Mouse (Mus musculus) MEL (cell line): ENCODE data around the gene 1700025G04Rik. TPM values are rescaled to one million over a fixed set of nuclear protein-coding genes. Genes with fewer than 3 reads are reported as not detected.

Experiments
- DNase-seq: peaks from one replicate; pipeline ENCODE4 v3.0.0; 2011; ENCODE audit warnings: low read depth, low spot score
- H3K27ac ChIP-seq: 2 replicates; pipeline ENCODE4 v1.5.1; 2012; ENCODE audit warnings: low read depth, mild to moderate bottlenecking, control low read depth, low read length, moderate library complexity; ENCODE audit not compliant: control insufficient read depth
- H3K27me3 ChIP-seq, 2 experiments: fragments of 150-350 bp in 1 of 2; sonication (generic) in 1 of 2; 2 replicates each; pipeline ENCODE4 v1.6.1; 2012; ENCODE audit warnings: low read length in 2 of 2, mild to moderate bottlenecking in 2 of 2, improper control_type of control experiment in 1 of 2, moderate library complexity in 1 of 2; ENCODE audit not compliant: insufficient read depth in 2 of 2, control insufficient read depth in 1 of 2
- H3K36me3 ChIP-seq, 2 experiments: 2 replicates each; pipeline ENCODE4 v1.6.1; 2012 to 2014; ENCODE audit warnings: low read length in 2 of 2, improper control_type of control experiment in 1 of 2, inconsistent platforms in 1 of 2, mild to moderate bottlenecking in 1 of 2; ENCODE audit not compliant: insufficient read depth in 2 of 2, control insufficient read depth in 1 of 2
- H3K4me1 ChIP-seq, 2 experiments: fragments of 150-350 bp in 1 of 2; sonication (generic) in 1 of 2; 2 replicates each; pipeline ENCODE4 v1.6.1; 2012; ENCODE audit warnings: low read length in 2 of 2, improper control_type of control experiment in 1 of 2, mild to moderate bottlenecking in 1 of 2; ENCODE audit not compliant: insufficient read depth in 2 of 2, control insufficient read depth in 1 of 2
- H3K4me3 ChIP-seq, 2 experiments: fragments of 150-350 bp in 1 of 2; sonication (generic) in 1 of 2; 2 replicates each; pipeline ENCODE4 v1.5.1; 2012; ENCODE audit warnings: low read depth in 2 of 2, low read length in 2 of 2, mild to moderate bottlenecking in 2 of 2, moderate library complexity in 2 of 2, control low read depth in 1 of 2, improper control_type of control experiment in 1 of 2; ENCODE audit not compliant: control insufficient read depth in 1 of 2, insufficient read depth in 1 of 2
- H3K79me2 ChIP-seq: 2 replicates; pipeline ENCODE4 v1.6.1; 2012; ENCODE audit warnings: mild to moderate bottlenecking, low read length, moderate library complexity; ENCODE audit not compliant: control insufficient read depth, poor library complexity, insufficient read depth
- H3K9ac ChIP-seq: 2 replicates; pipeline ENCODE4 v1.6.1; 2012; ENCODE audit warnings: low read depth, mild to moderate bottlenecking, control low read depth, low read length, moderate library complexity; ENCODE audit not compliant: control insufficient read depth, poor library complexity, severe bottlenecking
- H3K9me3 ChIP-seq: fragments of 150-350 bp; sonication (generic); replicated peaks from 2 replicates; pipeline ENCODE4 v1.6.1; 2012; ENCODE audit warnings: mild to moderate bottlenecking, low read length, improper control_type of control experiment, moderate library complexity; ENCODE audit not compliant: insufficient read depth
- E2F4 ChIP-seq: IDR thresholded peaks from 2 replicates; pipeline ENCODE4 v1.6.1; 2011; ENCODE audit warnings: low read depth, low read length, improper control_type of control experiment, borderline replicate concordance
- EP300 ChIP-seq, 2 experiments: IDR thresholded peaks; 2 replicates each; pipeline ENCODE4 v1.6.1; 2011; ENCODE audit warnings: improper control_type of control experiment in 2 of 2, low read length in 2 of 2, low read depth in 1 of 2, mild to moderate bottlenecking in 1 of 2
- ETS1 ChIP-seq: IDR thresholded peaks from 2 replicates; pipeline ENCODE4 v1.6.1; 2012; ENCODE audit warnings: low read depth, mild to moderate bottlenecking, inconsistent platforms, low read length, improper control_type of control experiment, moderate library complexity
- GABPA ChIP-seq: IDR thresholded peaks from 2 replicates; pipeline ENCODE4 v1.6.1; 2012; ENCODE audit warnings: low read depth, mild to moderate bottlenecking, inconsistent platforms, low read length, improper control_type of control experiment, moderate library complexity
- GATA1 ChIP-seq: IDR thresholded peaks from 2 replicates; pipeline ENCODE4 v1.6.1; 2011; ENCODE audit warnings: low read depth, low read length, improper control_type of control experiment
- HCFC1 ChIP-seq: IDR thresholded peaks from 2 replicates; pipeline ENCODE4 v1.6.1; 2012; ENCODE audit warnings: low read depth, mild to moderate bottlenecking, inconsistent platforms, low read length, improper control_type of control experiment, moderate library complexity
- MXI1 ChIP-seq: IDR thresholded peaks from 2 replicates; pipeline ENCODE4 v1.6.1; 2011; ENCODE audit warnings: mild to moderate bottlenecking, low read depth, low read length, improper control_type of control experiment
- NRF1 ChIP-seq: IDR thresholded peaks from 2 replicates; pipeline ENCODE4 v1.6.1; 2014; ENCODE audit warnings: low read depth, mild to moderate bottlenecking, inconsistent platforms, low read length, improper control_type of control experiment, moderate library complexity; ENCODE audit not compliant: poor library complexity, insufficient read depth, severe bottlenecking
- POLR2A ChIP-seq, 2 experiments: IDR thresholded peaks; 2 replicates each; pipeline ENCODE4 v1.6.1; 2011 to 2012; ENCODE audit warnings: low read length in 2 of 2, mild to moderate bottlenecking in 2 of 2, control low read depth in 1 of 2, improper control_type of control experiment in 1 of 2, low read depth in 1 of 2, moderate library complexity in 1 of 2; ENCODE audit not compliant: control insufficient read depth in 1 of 2, insufficient read depth in 1 of 2, poor library complexity in 1 of 2
- POLR2AphosphoS2 ChIP-seq: IDR thresholded peaks from 2 replicates; pipeline ENCODE4 v1.6.1; 2011; ENCODE audit warnings: low read length, improper control_type of control experiment
- RCOR1 ChIP-seq: IDR thresholded peaks from 2 replicates; pipeline ENCODE4 v1.6.1; 2012; ENCODE audit warnings: low read depth, mild to moderate bottlenecking, inconsistent platforms, low read length, improper control_type of control experiment
- SIN3A ChIP-seq: IDR thresholded peaks from 2 replicates; pipeline ENCODE4 v1.6.1; 2012; ENCODE audit warnings: low read length, improper control_type of control experiment, inconsistent platforms
- USF1 ChIP-seq: IDR thresholded peaks from 2 replicates; pipeline ENCODE4 v1.6.1; 2014; ENCODE audit warnings: low read depth, mild to moderate bottlenecking, inconsistent platforms, low read length, improper control_type of control experiment, moderate library complexity
- USF2 ChIP-seq, 2 experiments: IDR thresholded peaks; 2 replicates each; pipeline ENCODE4 v1.6.1; 2011 to 2012; ENCODE audit warnings: improper control_type of control experiment in 2 of 2, low read length in 2 of 2, borderline replicate concordance in 1 of 2, inconsistent platforms in 1 of 2, low read depth in 1 of 2, mild to moderate bottlenecking in 1 of 2; ENCODE audit not compliant: insufficient read depth in 1 of 2
- ZKSCAN1 ChIP-seq: IDR thresholded peaks from 2 replicates; pipeline ENCODE4 v1.6.1; 2012; ENCODE audit warnings: low read depth, mild to moderate bottlenecking, inconsistent platforms, low read length, improper control_type of control experiment, moderate library complexity
- ZNF384 ChIP-seq: IDR thresholded peaks from 2 replicates; pipeline ENCODE4 v1.6.1; 2012; ENCODE audit warnings: low read depth, mild to moderate bottlenecking, inconsistent platforms, low read length, improper control_type of control experiment
- polyA plus RNA-seq, 2 experiments: library from polyadenylated mRNA; stranded (reverse) in 1 of 2; unstranded in 1 of 2; fragments of >175 nt in 1 of 2; fragments of >200 nt in 1 of 2; gene quantifications; 2 replicates each; pipeline versions ENCODE4 v1.2.1 to v1.2.4; 2012; ENCODE audit warnings: low replicate concordance in 2 of 2, low read depth in 1 of 2; ENCODE audit not compliant: insufficient read length in 2 of 2, insufficient read depth in 1 of 2, missing spikeins in 1 of 2
- total RNA-seq: library from RNA; depleted of rRNA; stranded (reverse); fragments of 300-350 nt; gene quantifications from 2 replicates; pipeline ENCODE4 v1.2.3, GENCODE M21; 2012

1700025G04Rik gene
- total and polyA plus RNA-seq, 3 experiments, result 0.04 to 0.91 TPM; not detected in 1

DNA sequence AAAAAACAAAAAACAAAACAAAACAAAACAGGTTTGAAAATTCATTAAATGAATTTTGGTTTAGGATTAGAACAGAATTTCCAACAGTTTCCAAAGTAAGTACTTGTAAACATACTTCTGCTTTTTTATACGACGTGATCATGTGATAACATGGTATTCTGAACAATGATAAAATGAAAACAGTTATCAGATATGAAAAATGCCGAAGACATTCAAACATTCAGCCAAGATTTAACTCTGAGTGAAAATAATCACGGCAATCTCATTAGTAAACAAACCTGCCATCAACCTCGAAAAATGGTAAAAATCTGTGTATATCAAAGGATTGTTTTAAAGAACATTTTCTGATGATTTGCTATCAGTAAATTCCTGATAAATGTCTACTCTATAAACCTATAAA is 69.9 kb downstream of the 1700025G04Rik start:
- Histone ChIP-seq H3K9ac (no peak overlapping the region), H3K27me3 (no peaks in the 10 kb centered on the region), H3K27ac (no peak overlapping the region), H3K4me1 (peaks cover 7 to 23% of the 10 kb centered on the region in 2 experiments)
- no peak for DNase-seq
- TF ChIP-seq ETS1, result peak; percentile 19; the same call in 1 of the 2 replicates
- peak; percentile 83 for TF ChIP-seq RCOR1
- TF ChIP-seq ZKSCAN1, result no peak
- TF ChIP-seq MXI1, result no peak
- no peak for TF ChIP-seq E2F4
- TF ChIP-seq GABPA, result no peak
- TF ChIP-seq HCFC1, result no peak
- peak; percentile 66 for TF ChIP-seq GATA1
- no peak for TF ChIP-seq ZNF384
- no peak for TF ChIP-seq POLR2A (IDR thresholded peaks at IDR 0.05; ENCODE audit: control insufficient read depth in 1 of 2, insufficient read depth in 1 of 2, low read depth in 1 of 2, low read length in 2 of 2, poor library complexity in 1 of 2)
- TF ChIP-seq SIN3A, result no peak
- TF ChIP-seq USF2 (IDR thresholded peaks at IDR 0.05; ENCODE audit: borderline replicate concordance in 1 of 2, insufficient read depth in 1 of 2, low read depth in 1 of 2, low read length in 2 of 2), result no peak
- peak; percentile 48; the same call in 1 of the 2 replicates for TF ChIP-seq USF1
- no peak for TF ChIP-seq NRF1
- peak; percentile 28 to 48; a peak in 1 of 4 replicates for TF ChIP-seq EP300 (IDR thresholded peaks at IDR 0.05; ENCODE audit: low read depth in 1 of 2, low read length in 2 of 2)
- TF ChIP-seq, all 39 proteins: peak for 5
- Histone ChIP-seq H3K9me3 (no peaks in the 10 kb centered on the region), H3K4me3 (no peak overlapping the region), H3K79me2 (no peaks in the 10 kb centered on the region), H3K36me3 (peaks cover 0 to 21% of the 10 kb centered on the region in 2 experiments; a peak in 2 of 4 replicates)

DNA sequence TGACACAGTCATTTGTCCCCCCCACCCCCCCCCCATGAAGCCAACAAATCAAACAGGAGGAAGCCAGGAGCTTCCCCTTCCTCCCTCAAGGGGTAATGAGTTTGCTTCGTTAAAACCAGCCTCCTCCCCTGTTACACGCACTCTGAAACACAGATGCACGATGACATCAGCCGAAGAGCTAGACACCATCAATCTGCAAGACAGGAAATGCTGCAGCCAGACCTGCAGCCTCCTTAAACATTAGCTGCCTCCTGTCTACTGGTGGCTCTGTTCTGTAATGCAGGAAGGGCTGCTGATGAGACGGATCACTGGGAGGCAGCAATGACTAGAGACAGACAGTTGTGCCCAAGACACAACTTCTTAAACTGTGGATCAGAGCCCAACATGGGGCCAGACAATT is 70.7 kb downstream of the 1700025G04Rik start:
- Histone ChIP-seq H3K27ac (peak overlapping the region; percentile 10; the same call in 1 of the 2 replicates), H3K4me3 (no peak overlapping the region), H3K36me3 (peaks cover 0 to 28% of the 10 kb centered on the region in 2 experiments; a peak in 2 of 4 replicates), H3K27me3 (no peaks in the 10 kb centered on the region), H3K79me2 (no peaks in the 10 kb centered on the region), H3K9ac (0 out of 2 replicates have a peak overlapping the region, but pooled peaks have one; percentile 7), H3K4me1 (peaks cover 7 to 30% of the 10 kb centered on the region in 2 experiments), H3K9me3 (no peaks in the 10 kb centered on the region)
- DNase-seq, result peak; percentile 70
- TF ChIP-seq ZKSCAN1, result no peak
- peak; percentile 52; the same call in 1 of the 2 replicates for TF ChIP-seq ETS1
- TF ChIP-seq GABPA, result no peak
- TF ChIP-seq POLR2AphosphoS2, result no peak
